Mouse (Mus musculus): ENCODE results near the gene Mrpl42. TPM values are rescaled to one million over a fixed set of nuclear protein-coding genes. Genes with fewer than 3 reads are reported as not detected.

The Mrpl42 gene
- polyA plus RNA-seq, 1 experiment from 2014 or later = 295 TPM

DNA sequence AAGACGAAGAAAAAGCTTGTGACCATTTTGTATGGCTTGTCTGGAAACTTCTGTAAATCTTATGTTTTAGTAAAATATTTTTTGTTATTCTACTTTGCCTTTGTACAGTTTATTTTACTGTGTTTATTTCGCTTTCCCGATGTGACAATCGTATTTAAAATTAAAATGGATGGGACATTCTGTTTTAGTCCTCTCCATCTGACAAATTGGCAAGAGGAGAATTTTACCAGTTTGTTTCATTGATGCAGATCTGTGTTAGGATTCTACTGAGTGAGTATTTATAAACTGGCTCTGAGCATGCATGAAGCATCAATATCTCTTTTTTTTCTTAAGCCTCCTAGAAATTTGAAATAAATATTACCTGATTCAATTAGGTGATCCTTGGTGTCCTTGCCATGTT, 41.2 kb upstream of the Mrpl42 start:
- no peak for ATAC-seq (ENCODE audit: insufficient read depth, low FRiP score, low TSS enrichment)
- Histone ChIP-seq H3K9ac (ENCODE audit: low read length) (no peak overlapping the region), H3K9me3 (ENCODE audit: control insufficient read depth, low read length) (no peaks in the 10 kb centered on the region), H3K4me3 (ENCODE audit: low read depth, low read length) (no peak overlapping the region), H3K27ac (ENCODE audit: low read depth, low read length) (no peak overlapping the region), H3K36me3 (ENCODE audit: control insufficient read depth, insufficient read depth, low read length) (0 out of 2 replicates have a peak, but pooled peaks cover 4% of the 10 kb centered on the region), H3K27me3 (ENCODE audit: control insufficient read depth, insufficient read depth, low read length) (no peaks in the 10 kb centered on the region), H3K4me2 (ENCODE audit: low read depth) (no peak overlapping the region), H3K4me1 (ENCODE audit: control insufficient read depth, insufficient read depth, low read length) (no peaks in the 10 kb centered on the region)
- WGBS = 95% methylated on average over 4 of the region's 4 CpGs
- no peak for DNase-seq (ENCODE audit: low spot score)

GRCm38 (mm10) chr10:95539841-95540240, 38.1 kb upstream of the Mrpl42 start:
- ATAC-seq (ENCODE audit: insufficient read depth, low FRiP score, low TSS enrichment) = no peak
- Histone ChIP-seq H3K4me2 (ENCODE audit: low read depth) (no peak overlapping the region), H3K9me3 (ENCODE audit: control insufficient read depth, low read length) (no peaks in the 10 kb centered on the region), H3K9ac (ENCODE audit: low read length) (no peak overlapping the region), H3K4me1 (ENCODE audit: control insufficient read depth, insufficient read depth, low read length) (no peaks in the 10 kb centered on the region), H3K36me3 (ENCODE audit: control insufficient read depth, insufficient read depth, low read length) (0 out of 2 replicates have a peak, but pooled peaks cover 2% of the 10 kb centered on the region), H3K27me3 (ENCODE audit: control insufficient read depth, insufficient read depth, low read length) (no peaks in the 10 kb centered on the region), H3K27ac (ENCODE audit: low read depth, low read length) (no peak overlapping the region), H3K4me3 (ENCODE audit: low read depth, low read length) (no peak overlapping the region)
- 93% methylated on average over 3 of the region's 3 CpGs for WGBS
- no peak for DNase-seq (ENCODE audit: low spot score)

DNA sequence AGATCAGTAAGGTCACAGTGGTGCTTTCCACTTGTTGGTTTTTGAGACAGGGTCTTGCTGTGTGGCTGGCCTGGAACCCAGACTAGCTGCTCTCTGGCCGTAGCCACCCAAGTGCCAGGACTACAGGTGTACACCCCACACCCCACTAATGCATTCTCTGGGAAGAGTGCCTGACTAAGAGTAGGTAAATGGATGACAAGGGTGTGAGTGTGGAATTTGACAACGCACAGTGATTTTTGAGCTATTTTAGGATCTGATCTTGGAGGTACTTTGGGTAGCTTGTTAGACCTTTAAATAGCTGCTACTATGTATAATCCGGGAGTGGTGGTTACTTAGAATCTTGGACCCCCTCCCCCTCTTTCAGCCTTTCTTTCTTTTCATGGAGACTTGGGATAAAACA, 37.5 kb upstream of the Mrpl42 start:
- Histone ChIP-seq H3K4me1 (ENCODE audit: control insufficient read depth, insufficient read depth, low read length) (no peaks in the 10 kb centered on the region), H3K4me2 (ENCODE audit: low read depth) (no peak overlapping the region), H3K9me3 (ENCODE audit: control insufficient read depth, low read length) (no peaks in the 10 kb centered on the region), H3K9ac (ENCODE audit: low read length) (no peak overlapping the region), H3K27me3 (ENCODE audit: control insufficient read depth, insufficient read depth, low read length) (no peaks in the 10 kb centered on the region), H3K27ac (ENCODE audit: low read depth, low read length) (no peak overlapping the region), H3K4me3 (ENCODE audit: low read depth, low read length) (no peak overlapping the region), H3K36me3 (ENCODE audit: control insufficient read depth, insufficient read depth, low read length) (0 out of 2 replicates have a peak, but pooled peaks cover 2% of the 10 kb centered on the region)
- DNase-seq (ENCODE audit: low spot score) (no peak), ATAC-seq (ENCODE audit: insufficient read depth, low FRiP score, low TSS enrichment) (no peak)
- WGBS = 85% methylated on average over 3 of the region's 3 CpGs

DNA sequence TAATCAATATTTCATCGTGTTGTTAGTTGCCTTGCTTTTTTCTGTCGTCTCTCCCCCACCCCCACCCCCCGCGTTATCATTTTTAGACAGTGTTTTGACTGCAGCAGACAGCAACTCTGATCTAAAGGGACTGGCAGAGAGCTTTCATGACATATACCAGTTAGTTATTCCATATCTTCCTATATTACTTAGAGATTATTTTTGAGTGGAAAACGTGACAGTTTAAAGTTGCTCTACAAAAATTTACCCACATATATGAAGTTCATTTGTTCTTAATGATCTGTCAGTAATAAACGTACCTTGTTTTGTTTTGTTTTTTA, 34.4 kb upstream of the Mrpl42 start:
- Histone ChIP-seq H3K4me1 (ENCODE audit: control insufficient read depth, insufficient read depth, low read length) (no peaks in the 10 kb centered on the region), H3K27me3 (ENCODE audit: control insufficient read depth, insufficient read depth, low read length) (no peaks in the 10 kb centered on the region)
- 88% methylated on average over 6 of the region's 6 CpGs for WGBS

GRCm38 (mm10) chr10:95535399-95536221, 33.9 kb upstream of the Mrpl42 start:
- Histone ChIP-seq H3K27me3 (ENCODE audit: control insufficient read depth, insufficient read depth, low read length) (no peaks in the 10 kb centered on the region), H3K9me3 (ENCODE audit: control insufficient read depth, low read length) (no peaks in the 10 kb centered on the region), H3K9ac (ENCODE audit: low read length) (no peak overlapping the region), H3K4me3 (ENCODE audit: low read depth, low read length) (no peak overlapping the region), H3K27ac (ENCODE audit: low read depth, low read length) (no peak overlapping the region), H3K4me1 (ENCODE audit: control insufficient read depth, insufficient read depth, low read length) (0 out of 2 replicates have a peak, but pooled peaks cover 2% of the 10 kb centered on the region), H3K36me3 (ENCODE audit: control insufficient read depth, insufficient read depth, low read length) (no peaks in the 10 kb centered on the region), H3K4me2 (ENCODE audit: low read depth) (no peak overlapping the region)
- DNase-seq (ENCODE audit: low spot score) = no peak
- WGBS = 93% methylated on average over 7 of the region's 8 CpGs
- ATAC-seq (ENCODE audit: insufficient read depth, low FRiP score, low TSS enrichment) = no peak

More for the DNA sequence above, 34.4 kb upstream of the Mrpl42 start:
- Histone ChIP-seq H3K36me3 (ENCODE audit: control insufficient read depth, insufficient read depth, low read length) (no peaks in the 10 kb centered on the region), H3K9ac (ENCODE audit: low read length) (no peak overlapping the region), H3K4me3 (ENCODE audit: low read depth, low read length) (no peak overlapping the region), H3K4me2 (ENCODE audit: low read depth) (no peak overlapping the region), H3K27ac (ENCODE audit: low read depth, low read length) (no peak overlapping the region), H3K9me3 (ENCODE audit: control insufficient read depth, low read length) (no peaks in the 10 kb centered on the region)
- ATAC-seq (ENCODE audit: insufficient read depth, low FRiP score, low TSS enrichment) = no peak
- DNase-seq (ENCODE audit: low spot score) = no peak

DNA sequence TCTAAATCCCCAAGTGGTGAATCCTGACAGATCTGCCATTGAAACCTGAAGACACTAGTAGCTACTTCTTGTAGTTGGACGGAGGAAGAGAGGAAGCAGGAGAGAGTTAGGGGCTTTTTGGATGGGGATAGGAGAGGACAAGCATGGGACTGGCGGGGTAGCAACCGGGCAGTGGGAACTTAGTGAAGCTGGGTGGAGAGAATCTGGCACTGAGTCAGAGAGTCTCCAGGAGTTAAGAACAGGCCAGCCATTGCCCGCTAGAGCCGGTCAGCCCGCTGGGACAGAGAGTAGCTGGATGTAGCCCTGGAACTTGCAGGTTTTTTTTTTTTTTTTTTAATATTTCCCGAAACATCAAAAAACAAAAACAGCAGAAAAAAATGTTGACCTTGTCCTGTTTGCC, 31.6 kb upstream of the Mrpl42 start:
- Histone ChIP-seq H3K27me3 (ENCODE audit: control insufficient read depth, insufficient read depth, low read length) (no peaks in the 10 kb centered on the region), H3K27ac (ENCODE audit: low read depth, low read length) (no peak overlapping the region), H3K4me1 (ENCODE audit: control insufficient read depth, insufficient read depth, low read length) (0 out of 2 replicates have a peak, but pooled peaks cover 2% of the 10 kb centered on the region), H3K9me3 (ENCODE audit: control insufficient read depth, low read length) (no peaks in the 10 kb centered on the region), H3K4me3 (ENCODE audit: low read depth, low read length) (no peak overlapping the region), H3K4me2 (ENCODE audit: low read depth) (no peak overlapping the region), H3K36me3 (ENCODE audit: control insufficient read depth, insufficient read depth, low read length) (no peaks in the 10 kb centered on the region), H3K9ac (ENCODE audit: low read length) (no peak overlapping the region)
- DNase-seq (ENCODE audit: low spot score) = no peak
- WGBS = 94% methylated on average over 7 of the region's 7 CpGs
- no peak for ATAC-seq (ENCODE audit: insufficient read depth, low FRiP score, low TSS enrichment)

- no peaks in the 10 kb centered on the region for H3K9me3 ChIP-seq (ENCODE audit: control insufficient read depth, low read length)
- DNase-seq (ENCODE audit: low spot score) = no peak
- H3K4me1 ChIP-seq (ENCODE audit: control insufficient read depth, insufficient read depth, low read length) = 0 out of 2 replicates have a peak, but pooled peaks cover 2% of the 10 kb centered on the region
- WGBS = 95% methylated on average over 5 of the region's 5 CpGs
- H3K36me3 ChIP-seq (ENCODE audit: control insufficient read depth, insufficient read depth, low read length) = no peaks in the 10 kb centered on the region
- no peak overlapping the region for H3K9ac ChIP-seq (ENCODE audit: low read length)
- H3K27me3 ChIP-seq (ENCODE audit: control insufficient read depth, insufficient read depth, low read length) = no peaks in the 10 kb centered on the region
- no peak for ATAC-seq (ENCODE audit: insufficient read depth, low FRiP score, low TSS enrichment)
- no peak overlapping the region for H3K4me2 ChIP-seq (ENCODE audit: low read depth)
- no peak overlapping the region for H3K4me3 ChIP-seq (ENCODE audit: low read depth, low read length)
- no peak overlapping the region for H3K27ac ChIP-seq (ENCODE audit: low read depth, low read length)
These were observed 31.2 kb upstream of the Mrpl42 start for GRCm38 (mm10) chr10:95532916-95533315.

DNA sequence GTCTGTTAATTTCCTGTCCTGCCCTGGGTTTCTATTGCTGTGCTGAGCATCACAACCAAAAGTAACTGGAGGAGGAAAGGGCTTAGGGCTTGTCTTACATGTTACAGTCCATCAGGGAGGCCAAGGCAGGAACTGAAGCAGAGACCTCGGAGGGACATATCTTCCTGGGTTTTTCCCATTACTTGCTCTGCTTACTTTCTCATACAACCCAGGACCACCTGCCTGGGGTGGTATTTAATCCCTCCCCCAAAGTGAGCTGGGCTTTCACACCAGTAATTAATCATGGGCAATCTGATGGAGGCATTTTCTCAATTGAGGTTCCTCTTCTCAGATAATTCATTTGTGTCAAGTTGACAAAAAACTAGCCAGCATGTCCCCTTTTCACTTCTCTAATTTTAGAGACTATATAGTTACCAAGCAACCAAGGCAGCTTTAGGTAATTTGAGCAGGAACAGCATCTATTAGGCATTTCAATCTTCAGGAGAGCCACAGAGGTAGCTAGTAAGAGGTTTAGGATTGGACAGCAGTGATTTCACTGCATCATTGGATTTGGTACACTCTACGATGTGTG, 28.9 kb upstream of the Mrpl42 start:
- 58% methylated on average over 2 of the region's 2 CpGs for WGBS

More for the DNA sequence above, 28.9 kb upstream of the Mrpl42 start:
- ATAC-seq (ENCODE audit: insufficient read depth, low FRiP score, low TSS enrichment) (no peak), DNase-seq (ENCODE audit: low spot score) (no peak)
- no peaks in the 10 kb centered on the region for H3K36me3 ChIP-seq (ENCODE audit: control insufficient read depth, insufficient read depth, low read length)
- H3K27me3 ChIP-seq (ENCODE audit: control insufficient read depth, insufficient read depth, low read length) = no peaks in the 10 kb centered on the region
- no peak overlapping the region for H3K4me2 ChIP-seq (ENCODE audit: low read depth)
- H3K9me3 ChIP-seq (ENCODE audit: control insufficient read depth, low read length) = no peaks in the 10 kb centered on the region
- H3K9ac ChIP-seq (ENCODE audit: low read length) = no peak overlapping the region
- H3K4me3 ChIP-seq (ENCODE audit: low read depth, low read length) = no peak overlapping the region
- no peak overlapping the region for H3K27ac ChIP-seq (ENCODE audit: low read depth, low read length)
- H3K4me1 ChIP-seq (ENCODE audit: control insufficient read depth, insufficient read depth, low read length) = 0 out of 2 replicates have a peak, but pooled peaks cover 2% of the 10 kb centered on the region
